Mouse (Mus musculus) hindbrain, embryonic 16.5 days (tissue): Measurements from ENCODE around the gene Rgs2. TPM values are rescaled to one million over a fixed set of nuclear protein-coding genes. Genes with fewer than 3 reads are reported as not detected.
A peak's percentile ranks its signal among the peaks of the same experiment; 100 is the strongest.

Experiments
- ATAC-seq: fragments of 200-750 bp; cut with Nextera tagmentation; 2 replicates; pipeline ENCODE4 v1.8.0; 2017; ENCODE audit warnings: moderate TSS enrichment, moderate library complexity
- H3K27ac ChIP-seq: fragments of 300-500 bp; sonication (generic); 2 replicates; pipeline ENCODE4 v1.5.1; 2014; ENCODE audit warnings: low read depth, mild to moderate bottlenecking, control low read depth, low read length, moderate library complexity
- H3K27me3 ChIP-seq: fragments of 300-500 bp; sonication (generic); replicated peaks from 2 replicates; pipeline ENCODE4 v1.6.1; 2014; ENCODE audit warnings: low read length; ENCODE audit not compliant: control insufficient read depth, insufficient read depth
- H3K36me3 ChIP-seq: fragments of 300-500 bp; sonication (generic); 2 replicates; pipeline ENCODE4 v1.6.1; 2014; ENCODE audit warnings: mild to moderate bottlenecking, low read length, moderate library complexity, mixed read lengths; ENCODE audit not compliant: control insufficient read depth, insufficient read depth
- H3K4me1 ChIP-seq: fragments of 300-500 bp; sonication (generic); 2 replicates; pipeline ENCODE4 v1.6.1; 2014; ENCODE audit warnings: low read depth, low read length; ENCODE audit not compliant: control insufficient read depth, insufficient read depth
- H3K4me2 ChIP-seq: fragments of 300-500 bp; sonication (generic); 2 replicates; pipeline ENCODE4 v1.6.1; 2014; ENCODE audit warnings: mild to moderate bottlenecking, low read length, control low read depth, moderate library complexity
- H3K4me3 ChIP-seq: fragments of 300-500 bp; sonication (generic); 2 replicates; pipeline ENCODE4 v1.5.1; 2014; ENCODE audit warnings: mild to moderate bottlenecking, low read length, control low read depth, moderate library complexity
- H3K9ac ChIP-seq: fragments of 300-500 bp; sonication (generic); 2 replicates; pipeline ENCODE4 v1.6.1; 2014; ENCODE audit warnings: low read depth, mild to moderate bottlenecking, control low read depth, low read length, moderate library complexity
- H3K9me3 ChIP-seq: fragments of 300-500 bp; sonication (generic); 2 replicates; pipeline ENCODE4 v1.6.1; 2014; ENCODE audit warnings: mild to moderate bottlenecking, low read length, moderate library complexity; ENCODE audit not compliant: control insufficient read depth
- WGBS: fragments of 180-500 bp; shearing (Covaris S2); extraction: QIAGEN DNeasy Blood & Tissue Kit; methylation state at CpG from one replicate; pipeline ENCODE4 v1.1.7; 2014; 5-methylcytosine and 5-hydroxymethylcytosine counted together
- polyA plus RNA-seq: library from polyadenylated mRNA; unstranded; fragments of >200 nt; fragmentation: Nextera tagmentation; extraction: Ambion mirVana; gene quantifications from 2 replicates; pipeline ENCODE4 v1.2.1, GENCODE M21; 2015

Rgs2 gene
- polyA plus RNA-seq, 1 experiment from 2014 or later: 96.4 TPM

GRCm38 (mm10) chr1:144006542-144006941 lies 2.6 kb upstream of the Rgs2 start:
- Histone ChIP-seq H3K27me3 (no peaks in the 10 kb centered on the region; the same call in 1 of the 2 replicates), H3K4me2 (peak overlapping the region; percentile 52), H3K9me3 (no peaks in the 10 kb centered on the region), H3K4me3 (peak overlapping the region; percentile 22; the same call in 1 of the 2 replicates), H3K9ac (peak overlapping the region; percentile 43; the same call in 1 of the 2 replicates), H3K36me3 (peaks cover under 1% of the 10 kb centered on the region), H3K27ac (peak overlapping the region; percentile 44; the same call in 1 of the 2 replicates), H3K4me1 (peaks cover 14% of the 10 kb centered on the region)
- peak; percentile 14; the same call in 1 of the 2 replicates for ATAC-seq
- 1% methylated on average over 8 of the region's 8 CpGs for whole genome bisulfite sequencing

DNA sequence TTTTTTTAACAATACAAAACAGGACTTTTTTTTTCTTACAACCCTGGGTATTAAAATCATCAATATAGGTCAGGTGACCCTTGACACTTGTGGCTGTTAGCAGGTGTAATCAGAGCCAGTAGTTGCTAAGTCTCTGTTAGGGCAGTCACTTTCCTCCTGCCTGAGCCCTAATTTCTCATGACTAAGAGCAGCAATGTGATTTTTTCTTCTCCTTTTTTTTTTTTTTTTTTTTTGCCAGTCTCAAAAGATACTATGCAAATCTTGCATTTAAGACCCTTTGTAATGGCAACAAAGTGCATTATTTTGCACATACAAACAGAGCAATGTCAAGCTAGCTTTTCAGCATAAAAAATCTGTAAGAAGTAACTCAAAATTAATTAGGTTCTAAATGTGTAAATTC lies 1.7 kb upstream of the Rgs2 start:
- H3K4me3 ChIP-seq: no peak overlapping the region
- peaks cover 14% of the 10 kb centered on the region for H3K4me1 ChIP-seq
- ATAC-seq: no peak
- H3K27ac ChIP-seq: no peak overlapping the region
- no peak overlapping the region for H3K4me2 ChIP-seq
- no peaks in the 10 kb centered on the region for H3K27me3 ChIP-seq
- H3K36me3 ChIP-seq: peaks cover 6% of the 10 kb centered on the region
- H3K9me3 ChIP-seq: no peaks in the 10 kb centered on the region
- H3K9ac ChIP-seq: no peak overlapping the region

DNA sequence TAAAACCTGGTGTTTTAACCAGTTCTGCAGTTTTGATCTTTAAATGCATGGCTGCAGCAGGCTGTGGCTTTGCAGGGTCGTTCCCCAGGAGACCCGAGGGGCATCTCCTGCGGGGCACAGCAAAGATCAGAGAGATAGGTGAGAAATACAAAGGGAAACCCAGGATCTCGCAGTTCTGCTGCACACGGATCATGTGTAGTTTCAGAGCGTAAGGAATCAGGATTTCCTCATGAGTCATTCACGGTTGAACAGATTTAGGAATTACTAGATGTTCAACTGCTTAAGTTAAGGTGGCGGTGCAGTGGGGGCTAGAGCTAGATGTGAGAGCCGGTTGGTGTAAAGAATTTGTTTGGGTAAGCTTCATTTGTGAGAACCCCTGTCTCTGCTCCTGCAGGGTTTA lies 780 bp upstream of the Rgs2 start:
- H3K4me2 ChIP-seq: peak overlapping the region; percentile 88
- H3K9me3 ChIP-seq: no peaks in the 10 kb centered on the region
- peak overlapping the region; percentile 80 for H3K27ac ChIP-seq
- peaks cover 6% of the 10 kb centered on the region for H3K36me3 ChIP-seq
- no peak for ATAC-seq
- 4% methylated on average over 9 of the region's 9 CpGs for WGBS
- H3K4me1 ChIP-seq: peaks cover 14% of the 10 kb centered on the region
- peak overlapping the region; percentile 83 for H3K9ac ChIP-seq
- peak overlapping the region; percentile 78 for H3K4me3 ChIP-seq
- no peaks in the 10 kb centered on the region for H3K27me3 ChIP-seq

DNA sequence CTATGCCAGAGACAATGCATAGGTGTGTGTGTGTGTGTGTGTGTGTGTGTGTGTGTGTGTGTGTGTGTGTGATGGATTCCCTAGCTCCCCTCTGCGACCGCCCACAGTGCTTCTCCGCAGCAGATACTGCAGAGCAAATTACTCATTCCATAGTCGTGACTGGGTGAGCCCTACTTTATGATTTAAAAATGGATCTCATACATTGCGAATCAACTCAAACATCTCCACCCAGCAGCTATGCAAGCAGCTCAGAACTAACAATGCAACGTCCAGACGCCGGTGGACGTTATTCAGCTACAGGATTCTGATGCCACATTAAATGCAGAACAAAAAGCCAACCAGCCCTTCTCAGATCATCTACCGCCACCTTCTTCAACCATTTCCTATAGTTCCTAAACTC lies 545 bp downstream of the Rgs2 start:
- Histone ChIP-seq H3K4me1 (peaks cover 14% of the 10 kb centered on the region), H3K27me3 (no peaks in the 10 kb centered on the region), H3K27ac (peak overlapping the region; percentile 89), H3K4me2 (peak overlapping the region; percentile 56), H3K36me3 (peaks cover 6% of the 10 kb centered on the region), H3K9me3 (no peaks in the 10 kb centered on the region), H3K9ac (peak overlapping the region; percentile 83), H3K4me3 (peak overlapping the region; percentile 78)
- 0% methylated on average over 10 of the region's 10 CpGs for WGBS
- ATAC-seq: peak; percentile 4; the same call in 1 of the 2 replicates

GRCm38 (mm10) chr1:144002715-144003066 lies 1.3 kb downstream of the Rgs2 start:
- H3K9ac ChIP-seq: peak overlapping the region; percentile 83
- no peak for ATAC-seq

DNA sequence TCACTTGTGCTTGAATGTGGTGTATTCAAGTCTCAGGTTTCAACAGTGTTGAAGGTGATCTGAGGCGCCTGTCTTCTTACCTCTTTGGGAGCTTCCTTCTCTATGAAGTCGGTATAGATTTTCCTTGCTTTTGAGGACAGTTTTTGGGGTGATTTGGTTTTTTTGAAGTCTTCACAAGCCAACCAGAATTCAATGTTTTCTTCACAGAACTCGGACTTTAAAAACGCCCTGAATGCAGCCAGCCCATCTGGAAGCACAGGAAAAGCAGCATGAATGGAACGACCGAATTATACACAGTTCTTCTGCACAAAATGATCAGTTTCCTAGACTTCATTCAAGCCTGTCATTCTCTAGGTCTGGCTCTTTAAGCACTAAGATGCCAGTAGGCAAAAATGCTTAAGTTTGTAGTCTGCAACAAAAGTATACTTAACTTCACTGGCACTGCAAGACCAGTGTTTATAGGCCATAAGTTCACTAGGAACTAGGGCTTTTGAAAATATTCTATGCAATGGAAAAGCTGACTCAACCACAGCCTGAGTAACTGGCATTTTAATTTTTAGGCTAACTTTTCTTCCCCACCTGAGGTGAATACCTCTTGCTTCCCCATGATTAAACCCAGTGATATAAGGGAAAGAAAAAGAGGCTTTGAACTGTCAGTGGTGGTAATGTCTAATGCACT lies 1.8 kb downstream of the Rgs2 start:
- peak overlapping the region; percentile 78 for H3K4me3 ChIP-seq
- peak overlapping the region; percentile 56 for H3K4me2 ChIP-seq
- no peak overlapping the region for H3K27ac ChIP-seq
- peaks cover 14% of the 10 kb centered on the region for H3K4me1 ChIP-seq
- no peaks in the 10 kb centered on the region for H3K9me3 ChIP-seq
- no peaks in the 10 kb centered on the region for H3K27me3 ChIP-seq
- peaks cover 6% of the 10 kb centered on the region for H3K36me3 ChIP-seq
- ATAC-seq: no peak
- 0 out of 2 replicates have a peak overlapping the region, but pooled peaks have one; percentile 83 for H3K9ac ChIP-seq
- WGBS: 87% methylated on average over 6 of the region's 6 CpGs

More at GRCm38 (mm10) chr1:144002715-144003066, 1.3 kb downstream of the Rgs2 start:
- Histone ChIP-seq H3K27me3 (no peaks in the 10 kb centered on the region), H3K4me3 (peak overlapping the region; percentile 78), H3K9me3 (no peaks in the 10 kb centered on the region), H3K27ac (no peak overlapping the region; the same call in 1 of the 2 replicates), H3K4me1 (peaks cover 14% of the 10 kb centered on the region), H3K4me2 (peak overlapping the region; percentile 56), H3K36me3 (peaks cover 6% of the 10 kb centered on the region)
- 57% methylated on average over 4 of the region's 4 CpGs for WGBS

DNA sequence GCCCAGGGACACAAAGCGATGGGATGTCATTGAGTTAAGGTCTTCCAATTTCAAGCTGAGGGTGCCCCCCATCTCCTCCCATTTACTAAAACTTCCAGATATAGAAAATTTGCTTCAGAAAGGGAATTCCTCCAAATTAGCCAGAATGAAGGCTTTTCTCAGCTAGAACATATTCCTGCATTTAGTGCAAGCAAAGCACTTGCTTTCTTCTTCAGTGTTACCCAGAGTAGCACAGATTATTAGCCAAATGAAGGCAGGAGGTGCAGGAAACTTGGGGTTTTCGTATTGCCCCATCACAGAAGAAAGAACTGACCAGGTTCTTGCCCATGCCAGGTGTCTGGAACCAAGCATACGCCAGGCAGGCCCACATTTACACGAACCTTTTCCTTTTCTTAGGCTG lies 3.7 kb downstream of the Rgs2 start:
- Histone ChIP-seq H3K4me2 (no peak overlapping the region), H3K27me3 (no peaks in the 10 kb centered on the region), H3K9me3 (no peaks in the 10 kb centered on the region), H3K9ac (no peak overlapping the region), H3K4me3 (no peak overlapping the region), H3K36me3 (peaks cover 6% of the 10 kb centered on the region), H3K4me1 (peaks cover 14% of the 10 kb centered on the region), H3K27ac (no peak overlapping the region)
- WGBS: 88% methylated on average over 4 of the region's 4 CpGs
- no peak for ATAC-seq

- H3K9me3 ChIP-seq: no peaks in the 10 kb centered on the region
- ATAC-seq: no peak
- 53% methylated on average over 7 of the region's 7 CpGs for WGBS
Measured at GRCm38 (mm10) chr1:143999371-143999920, 4.5 kb downstream of the Rgs2 start.

DNA sequence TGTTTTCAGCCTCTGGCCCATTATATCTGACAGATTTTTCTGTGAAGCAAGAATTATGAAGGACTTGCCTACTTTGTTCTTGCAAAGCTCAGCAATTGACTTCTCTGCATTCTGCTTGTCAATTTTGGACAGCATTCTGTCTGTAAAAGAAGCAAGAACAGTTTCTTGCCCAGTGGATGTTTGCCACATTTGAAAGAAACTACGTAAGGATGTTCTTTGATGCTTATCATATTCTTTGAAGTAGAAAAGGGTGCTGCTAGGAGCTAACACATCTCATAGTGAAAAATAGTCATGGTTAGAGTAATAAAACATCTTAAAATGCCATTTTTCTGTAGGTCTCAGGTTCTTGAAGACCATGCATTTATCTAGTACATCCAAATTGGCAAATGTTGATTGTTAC lies 10.9 kb downstream of the Rgs2 start:
- Histone ChIP-seq H3K36me3 (no peaks in the 10 kb centered on the region), H3K4me2 (no peak overlapping the region), H3K4me1 (no peaks in the 10 kb centered on the region), H3K9me3 (no peaks in the 10 kb centered on the region), H3K27me3 (no peaks in the 10 kb centered on the region), H3K4me3 (no peak overlapping the region), H3K27ac (no peak overlapping the region), H3K9ac (no peak overlapping the region)
- ATAC-seq: no peak
- 92% methylated on average over 1 of the region's 1 CpGs for WGBS

More at GRCm38 (mm10) chr1:143999371-143999920, 4.5 kb downstream of the Rgs2 start:
- Histone ChIP-seq H3K4me1 (peaks cover 10% of the 10 kb centered on the region), H3K27ac (no peak overlapping the region), H3K27me3 (no peaks in the 10 kb centered on the region), H3K4me3 (no peak overlapping the region), H3K9ac (no peak overlapping the region), H3K36me3 (peaks cover 6% of the 10 kb centered on the region), H3K4me2 (no peak overlapping the region)
